Mouse (Mus musculus) brain, embryonic 14.5 days (tissue): ENCODE measurements around the gene Rph3al.

ENCODE experiments used
- CTCF ChIP-seq: fragments of 200-500 bp; IDR thresholded peaks from 2 replicates; pipeline ENCODE4 v1.5.1; 2012; ENCODE audit warnings: inconsistent platforms, mild to moderate bottlenecking, moderate library complexity, borderline replicate concordance; ENCODE audit not compliant: insufficient read depth, insufficient read length; ENCODE audit errors: extremely low read depth
- POLR2A ChIP-seq: fragments of 200-500 bp; IDR thresholded peaks from 2 replicates; pipeline ENCODE4 v1.6.1; 2012; ENCODE audit warnings: mild to moderate bottlenecking, inconsistent platforms, borderline replicate concordance; ENCODE audit not compliant: poor library complexity, insufficient read depth, insufficient read length, severe bottlenecking; ENCODE audit errors: extremely low read depth

GRCm38 (mm10) chr11:75854327-75854726, 83.9 kb downstream of the Rph3al start:
- TF ChIP-seq CTCF (no peak), POLR2A (no peak)
